Mouse (Mus musculus): ENCODE data around the gene N4bp2.
A peak's percentile ranks its signal among the peaks of the same experiment; 100 is the strongest.
"Not testable (repeated sequence)": the region's sequence is repeated elsewhere in the genome, so short reads cannot be mapped to it uniquely, and the experiment has no call there.

The N4bp2 gene

GRCm38 (mm10) chr5:65763088-65763915 lies at the start of gene N4bp2:
Gene N4bp2 (plus strand): TSS chr5:65763521.
- DNase-seq: peak; percentile 79

- no peak for DNase-seq
These were observed 48.2 kb upstream of the N4bp2 start for GRCm38 (mm10) chr5:65715084-65715483.

DNA sequence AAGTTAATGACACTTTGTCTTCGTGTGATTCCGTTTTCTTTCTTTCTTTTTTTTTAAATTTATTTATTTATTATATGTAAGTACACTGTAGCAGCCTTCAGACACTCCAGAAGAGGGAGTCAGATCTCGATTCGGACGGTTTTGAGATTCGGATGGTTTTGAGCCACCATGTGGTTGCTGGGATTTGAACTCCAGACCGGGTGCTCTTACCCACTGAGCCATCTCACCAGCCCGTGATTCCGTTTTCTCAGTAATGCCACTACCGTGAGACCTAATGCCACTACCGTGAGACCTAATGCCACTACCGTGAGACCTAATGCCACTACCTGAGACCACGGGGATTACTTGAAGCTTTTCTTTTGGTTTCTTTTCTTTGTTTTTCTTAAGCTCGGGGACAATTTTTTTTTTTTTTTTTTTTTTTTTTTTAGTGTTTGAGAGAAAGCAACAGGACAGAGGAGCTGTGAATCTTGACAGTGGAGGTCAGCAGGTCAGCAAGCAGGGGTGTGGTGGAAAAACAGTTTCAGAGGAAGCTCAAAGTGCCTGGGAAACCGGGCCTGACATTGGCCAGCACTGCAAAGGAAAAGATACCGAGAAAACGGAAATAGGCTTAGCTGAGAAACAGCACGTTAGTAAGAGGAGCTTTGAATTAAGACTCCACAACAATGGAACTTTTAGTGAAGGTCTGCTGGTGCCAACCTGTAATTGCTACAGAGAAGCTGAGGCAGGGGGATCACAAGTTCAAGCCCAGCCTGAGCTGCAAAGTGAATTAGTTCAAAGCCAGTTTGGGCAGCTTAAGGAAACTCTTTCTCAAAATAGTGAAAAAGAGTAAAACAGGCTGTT lies 46.0 kb upstream of the N4bp2 start:
- no peak for DNase-seq

GRCm38 (mm10) chr5:65717903-65718211 lies 45.5 kb upstream of the N4bp2 start:
- not testable (repeated sequence) for DNase-seq

DNA sequence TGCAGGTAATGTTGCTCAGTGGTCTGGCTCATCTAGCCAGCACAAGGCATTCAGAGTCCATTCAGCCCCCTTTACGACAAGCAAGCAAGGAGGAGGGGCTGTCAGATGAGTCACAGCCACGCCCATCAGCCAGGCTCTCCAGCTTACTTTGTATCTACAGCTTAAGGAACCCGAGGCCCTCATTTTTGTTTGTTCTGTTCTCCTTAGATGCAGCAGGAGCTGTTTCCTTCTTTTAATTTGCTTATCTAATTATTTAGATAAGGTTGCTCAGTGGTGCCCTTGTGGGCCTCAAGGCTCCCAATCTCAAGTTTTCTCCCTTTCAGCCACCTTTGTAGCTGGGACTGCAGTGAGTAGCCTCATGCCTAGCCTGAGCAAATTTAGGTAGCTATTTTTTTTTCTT lies 45.0 kb upstream of the N4bp2 start:
- no peak for DNase-seq

DNA sequence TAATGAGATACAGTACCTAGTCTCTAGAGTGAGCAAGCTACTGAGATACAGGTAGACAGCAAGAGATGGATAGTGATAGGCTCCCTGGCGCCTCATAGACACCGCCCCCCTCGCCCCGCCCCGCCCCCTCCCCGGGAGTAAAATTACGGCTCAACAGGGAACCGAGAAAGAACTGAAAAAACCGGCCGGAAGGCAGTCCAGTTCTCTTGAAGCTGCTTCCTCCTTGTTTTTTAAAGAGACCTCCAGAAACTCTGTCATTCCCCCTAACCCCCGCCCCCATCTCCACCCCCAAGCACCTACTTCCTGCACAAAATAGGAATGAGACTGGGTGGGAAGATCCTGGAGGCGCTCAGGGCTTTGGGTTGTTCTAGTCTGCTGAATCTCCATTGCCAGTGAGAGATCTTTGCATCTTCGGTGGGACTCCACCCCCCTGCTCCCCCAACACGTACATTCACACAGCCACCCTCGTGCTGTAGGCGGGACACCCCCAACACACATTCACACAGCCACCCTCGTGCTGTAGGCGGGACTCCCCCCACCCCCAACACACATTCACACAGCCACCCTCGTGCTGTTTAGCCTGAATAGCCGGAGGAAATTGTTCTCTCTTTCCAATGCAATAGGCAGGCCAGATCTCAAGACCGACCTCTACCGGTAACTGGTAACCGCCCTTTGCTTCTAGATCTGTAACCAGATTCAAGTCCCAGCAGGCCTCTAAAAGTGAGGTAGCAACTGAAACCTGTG lies 38.8 kb upstream of the N4bp2 start:
- peak; percentile 35 for DNase-seq

DNA sequence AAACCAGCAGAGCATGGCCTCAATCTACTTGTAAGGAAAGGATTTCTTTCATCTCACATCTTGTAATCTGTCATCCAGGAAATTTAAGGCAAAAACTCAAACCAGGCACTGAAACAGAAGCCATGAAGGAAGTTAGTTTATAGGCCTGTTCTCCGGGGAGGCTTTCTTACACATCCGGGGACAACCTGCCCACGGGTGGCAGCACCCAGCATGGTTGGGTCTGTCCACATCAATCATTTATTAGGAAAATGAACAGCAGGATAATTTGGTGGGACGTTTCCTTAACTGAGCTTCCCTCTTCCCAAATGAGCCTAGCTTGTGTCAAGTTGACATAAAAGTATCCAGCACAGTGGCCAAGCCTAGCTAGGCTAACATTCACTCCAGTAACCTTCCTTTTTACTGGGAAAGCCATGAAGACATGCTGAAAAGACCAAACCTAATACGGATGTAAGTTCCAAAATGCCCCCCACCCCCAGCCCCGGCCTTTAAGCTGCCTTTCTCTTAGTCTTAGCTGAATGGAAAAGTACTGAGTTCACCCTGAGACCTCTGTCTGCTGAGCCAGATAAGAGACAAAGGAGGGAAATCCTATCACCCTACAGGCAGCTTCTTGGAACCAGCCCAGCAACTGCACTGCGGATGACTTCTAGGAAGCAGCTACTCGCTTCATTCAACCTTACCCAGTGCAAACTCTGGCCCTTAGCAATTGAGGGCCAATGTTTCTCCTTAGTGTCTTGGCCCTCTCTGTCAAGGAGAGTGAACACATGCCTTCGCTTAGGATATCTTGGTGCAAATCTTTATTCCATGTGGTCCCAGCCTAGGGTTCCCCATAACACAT lies 31.9 kb upstream of the N4bp2 start:
- DNase-seq: no peak

DNA sequence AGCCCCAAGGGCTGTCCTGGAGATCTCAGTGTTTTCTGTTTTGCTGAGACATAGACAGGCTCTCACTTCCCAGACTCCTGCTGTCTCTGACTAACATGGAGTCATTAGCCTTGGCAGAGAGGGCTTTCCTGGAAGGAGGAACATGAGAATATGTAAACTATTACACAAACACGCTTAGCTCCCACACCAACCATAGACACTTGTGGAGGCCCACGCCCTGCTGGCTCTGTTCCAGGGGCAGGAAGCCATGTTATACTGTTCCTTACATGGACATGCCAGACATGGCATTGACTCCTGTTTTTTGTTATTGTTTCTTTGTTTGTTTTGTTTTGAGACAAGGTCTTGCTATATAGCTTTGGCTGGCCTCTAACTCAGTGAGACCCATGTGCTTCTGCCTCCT lies 27.7 kb upstream of the N4bp2 start:
- no peak for DNase-seq

DNA sequence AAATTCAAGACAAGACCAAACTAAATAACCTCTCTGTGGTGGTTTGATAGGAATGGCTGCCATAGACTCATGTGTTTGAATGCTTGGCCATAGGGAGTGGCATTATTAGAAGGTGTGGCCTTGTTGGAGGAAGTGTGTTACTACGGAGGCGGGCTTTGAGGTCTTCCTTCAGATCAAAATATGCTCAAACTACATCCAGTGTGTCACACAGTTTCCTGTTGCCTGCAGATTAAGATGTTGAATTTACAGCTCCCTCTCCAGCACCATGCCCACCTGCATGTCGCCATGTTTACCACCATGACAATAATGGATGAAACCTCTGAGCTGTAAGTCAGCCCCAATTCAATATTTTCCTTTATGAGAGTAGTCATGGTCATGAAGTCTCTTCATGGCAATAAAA lies 24.0 kb upstream of the N4bp2 start:
- no peak for DNase-seq

GRCm38 (mm10) chr5:65746908-65747307 lies 16.4 kb upstream of the N4bp2 start:
- DNase-seq: no peak

- no peak for DNase-seq
These were observed 14.9 kb upstream of the N4bp2 start for GRCm38 (mm10) chr5:65748386-65748785.

DNA sequence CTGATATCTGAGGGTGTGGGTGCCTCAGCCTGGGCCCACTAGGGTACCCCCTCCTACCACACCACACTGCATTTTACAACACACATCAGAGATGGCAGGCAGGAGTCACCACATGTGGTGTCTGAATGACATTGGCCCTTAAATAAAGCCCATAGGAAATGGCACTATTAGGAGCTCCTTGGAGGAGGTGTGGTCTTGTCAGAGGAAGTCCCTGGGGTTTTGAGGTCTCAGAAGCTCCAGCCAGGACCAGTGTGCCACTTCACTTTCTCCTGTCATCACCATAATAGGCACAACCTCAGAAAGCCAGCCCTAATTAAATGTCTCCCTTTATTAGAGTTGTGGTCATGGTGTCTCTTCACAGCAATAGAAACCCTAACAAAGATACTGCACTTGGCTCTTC lies 14.4 kb upstream of the N4bp2 start:
- DNase-seq: no peak

DNA sequence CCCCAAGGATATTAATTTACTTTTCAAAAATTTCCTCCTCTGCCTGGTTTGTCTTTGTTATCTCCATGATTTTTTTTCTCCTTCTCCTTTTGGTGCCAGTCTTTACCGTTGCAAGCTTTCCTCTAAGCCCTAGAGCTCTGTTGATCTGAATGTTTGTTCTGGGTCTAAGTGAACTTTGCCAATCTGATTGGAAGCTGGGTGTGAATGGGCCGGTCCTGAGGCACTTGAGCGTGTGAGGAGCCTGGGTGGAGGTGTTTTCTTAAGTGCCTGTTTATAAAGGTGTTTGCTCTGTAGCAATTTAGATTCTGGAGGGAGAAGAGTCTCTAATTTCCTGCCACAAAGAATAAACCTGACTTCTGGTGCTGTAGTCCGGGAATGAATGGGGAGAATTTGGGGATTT lies 11.3 kb upstream of the N4bp2 start:
- no peak for DNase-seq

DNA sequence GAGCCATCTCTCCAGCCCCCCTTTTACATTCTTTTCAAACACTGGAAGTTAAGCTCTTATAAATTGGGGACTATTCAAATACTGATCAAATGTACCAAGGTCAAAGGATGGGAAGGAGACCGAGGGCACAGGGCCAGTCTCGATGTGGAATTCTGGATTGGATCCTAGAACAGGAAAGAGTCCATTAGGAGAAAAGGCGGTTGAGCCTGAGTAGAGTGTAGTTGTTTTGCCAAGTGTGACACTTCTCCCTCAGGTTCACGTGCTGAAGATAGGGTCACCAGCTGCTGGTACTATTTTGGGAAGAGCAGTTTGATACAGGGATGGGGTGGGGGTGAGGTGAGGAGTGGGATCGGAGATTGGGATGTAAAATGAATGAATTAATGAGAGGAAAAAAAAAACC lies 7.5 kb upstream of the N4bp2 start:
- no peak for DNase-seq

DNA sequence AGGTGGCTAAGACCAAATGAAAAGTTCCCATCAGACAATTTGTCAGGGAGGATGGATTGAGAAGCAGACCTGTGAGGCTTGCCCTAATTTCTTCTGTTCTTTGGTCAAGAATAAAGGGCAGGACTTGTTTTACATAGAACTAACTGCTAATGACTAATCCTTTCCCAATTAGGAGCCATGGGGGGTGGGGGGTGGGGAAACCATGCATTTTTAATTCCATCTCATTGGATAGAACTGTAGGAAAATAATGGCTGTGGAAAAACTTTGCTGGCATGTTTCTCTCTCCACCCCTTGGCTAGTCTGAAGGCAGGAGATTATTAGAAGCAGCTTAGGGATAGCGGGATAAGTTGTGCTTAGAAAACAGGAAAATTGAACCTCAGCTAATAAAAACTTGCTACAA lies 6.2 kb upstream of the N4bp2 start:
- DNase-seq: no peak

DNA sequence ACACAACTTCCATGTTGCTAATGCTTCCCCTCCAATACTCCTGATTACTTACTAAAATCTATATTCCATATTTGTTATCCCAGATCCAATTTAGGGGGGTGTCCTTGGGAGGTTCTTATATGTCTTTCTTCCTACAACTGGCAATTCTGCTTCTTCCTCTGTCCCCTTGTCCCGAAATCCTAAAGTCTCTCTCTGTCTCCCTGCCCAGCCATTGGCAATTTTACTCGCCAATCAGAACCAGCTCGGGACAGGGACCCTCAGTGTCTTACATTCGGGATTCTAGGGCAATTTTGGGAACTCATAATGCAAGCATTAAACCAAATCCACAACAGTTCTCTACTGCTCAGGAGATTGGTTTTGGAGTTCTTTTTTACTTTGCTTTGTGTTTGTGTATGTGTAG lies 3.3 kb upstream of the N4bp2 start:
- DNase-seq: no peak

DNA sequence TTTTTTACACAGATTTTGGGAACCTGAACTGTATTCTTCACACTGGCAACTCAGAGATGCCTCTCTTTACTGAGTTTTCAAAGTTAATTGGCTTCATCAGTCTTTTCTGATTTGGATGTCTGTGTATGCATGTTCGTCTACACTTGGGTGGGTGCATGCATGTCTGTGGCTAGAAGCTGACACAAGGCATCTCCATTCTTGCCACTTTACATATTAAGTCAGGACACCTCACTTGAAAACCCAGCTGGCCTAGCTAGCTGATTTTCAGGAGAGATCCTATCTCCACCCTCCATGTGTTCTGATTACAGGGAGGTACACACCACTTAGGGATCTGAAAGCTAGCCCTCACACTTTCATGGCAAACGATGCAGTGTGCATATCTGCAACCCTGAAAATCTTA lies 2.7 kb upstream of the N4bp2 start:
- DNase-seq: no peak

- DNase-seq: no peak
These were observed 2.3 kb upstream of the N4bp2 start for GRCm38 (mm10) chr5:65761020-65761419.

- DNase-seq: no peak
These were observed 1.4 kb upstream of the N4bp2 start for GRCm38 (mm10) chr5:65761921-65762320.

- no peak for DNase-seq
These were observed 635 bp upstream of the N4bp2 start for GRCm38 (mm10) chr5:65762686-65763085.

DNA sequence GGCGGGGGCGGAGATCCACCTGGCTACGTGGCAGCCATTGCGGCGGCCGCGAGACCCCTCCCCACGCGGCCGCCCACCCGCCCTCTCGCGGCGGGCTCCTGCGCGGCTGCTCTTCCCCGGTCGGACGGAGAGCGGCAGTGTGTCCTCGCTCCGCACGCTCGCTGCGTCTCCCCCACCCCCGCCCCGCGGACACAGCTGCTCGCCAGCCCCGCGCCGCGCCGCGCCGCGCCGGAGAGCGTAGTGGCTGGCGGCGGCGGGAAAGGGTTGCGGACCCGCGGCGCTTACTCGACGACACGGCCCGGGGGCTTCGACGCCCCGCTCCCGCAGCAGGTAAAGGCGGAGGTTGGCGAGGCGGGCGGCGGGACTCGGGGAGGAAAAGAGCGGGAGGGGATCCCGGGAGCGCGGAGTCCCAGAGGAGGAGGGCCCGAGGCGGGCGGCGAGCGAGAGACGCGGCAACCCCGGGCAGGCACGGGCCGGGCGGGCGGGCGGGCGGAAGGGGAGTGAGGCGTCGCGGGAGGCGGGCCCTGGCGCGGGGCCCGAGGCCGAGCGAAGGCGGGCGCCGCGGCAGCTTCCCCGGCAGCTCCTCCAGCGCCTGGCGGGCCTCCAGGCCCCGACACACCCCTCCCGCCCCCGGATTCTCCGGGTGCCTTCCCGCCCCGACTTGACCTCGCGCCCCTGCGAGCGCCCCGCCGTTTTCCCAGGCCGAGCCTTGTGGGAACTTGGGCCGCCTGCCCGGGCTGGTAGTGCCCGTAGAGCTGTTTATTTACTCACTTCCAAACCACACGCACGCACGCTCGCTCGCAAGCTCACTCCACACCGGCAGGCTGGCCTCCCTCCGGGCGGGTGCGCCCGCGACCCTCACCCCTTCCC lies 830 bp downstream of the N4bp2 start:
- DNase-seq: peak; percentile 66
